In the genomic region with DNA sequence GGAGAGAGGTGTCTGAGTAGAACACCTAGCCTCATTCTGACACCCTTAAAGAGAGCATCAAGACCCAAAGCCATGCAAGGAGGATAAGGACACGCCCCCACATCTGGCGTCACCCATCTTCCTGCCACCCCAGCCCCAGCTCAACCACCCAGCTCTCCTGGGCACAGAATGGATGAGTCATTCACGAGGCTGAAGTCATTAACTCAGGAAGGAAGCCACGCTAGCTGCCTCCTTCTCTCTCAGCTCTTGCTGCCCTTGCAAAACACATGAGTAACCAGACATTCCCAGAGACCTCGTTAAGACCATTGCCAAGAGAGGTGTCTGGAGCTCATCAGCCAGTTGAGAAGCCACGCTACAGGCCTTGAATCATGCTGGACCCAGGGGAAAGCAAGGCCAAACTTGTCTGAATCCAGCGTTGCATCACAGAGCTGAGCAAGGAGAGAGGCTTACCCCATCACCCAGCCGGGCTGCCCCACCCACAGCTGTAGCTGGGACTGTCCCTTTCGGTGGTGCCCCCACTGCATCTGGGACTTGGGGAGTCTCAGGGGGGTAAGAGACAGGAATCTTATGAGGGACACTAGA, we compare ENCODE assay signal across 8 mouse cellular contexts. TPM values are rescaled to one million over a fixed set of nuclear protein-coding genes. Genes with fewer than 3 reads are reported as not detected.
DNase-seq lines count a peak whose midpoint lies in the region; ATAC-seq lines count a peak whose summit lies in the region.
"Had no signal": no experiment of that assay in that cellular context is flagged by ENCODE, and none has a peak within 500 bp of the region (broad histone marks: within the 10 kb centered on the region; RNA-seq: fewer than 3 reads in every experiment).

No protein-coding gene starts in this region.

- peaks cover 31% of the 10 kb centered on the region for H3K4me1 ChIP-seq in hindbrain, embryonic 12.5 days

- H3K4me2 ChIP-seq in hindbrain, embryonic 12.5 days (replicated peaks), result no peak overlapping the region
- H3K4me2 ChIP-seq: neural tube, embryonic 13.5 days had no signal

- peak; percentile 79 for ATAC-seq in neutrophil, adult 5-6 weeks (ENCODE audit: extremely low read depth, insufficient number of reproducible peaks, low FRiP score, poor library complexity, severe bottlenecking)
- no peak for ATAC-seq in hindbrain, embryonic 12.5 days (ENCODE audit: low FRiP score)

- WGBS in hindbrain, embryonic 12.5 days, result 76% methylated on average over 9 of the region's 9 CpGs

- DNase-seq in ovary, adult 18-20 months (ENCODE audit: low spot score), result peak; percentile 35
- DNase-seq in ovary, postnatal 10 days (ENCODE audit: low spot score), result no peak
- DNase-seq in adrenal gland, postnatal 10 days, result peak; percentile 69
- DNase-seq in induced T-regulatory cell, adult 2 months (ENCODE audit: low read depth), result peak; percentile 73
- DNase-seq in cerebellum, adult 8-10 months, result no peak

- H3K9me3 ChIP-seq in hindbrain, embryonic 12.5 days (replicated peaks), result no peaks in the 10 kb centered on the region
- H3K9me3 ChIP-seq: neural tube, embryonic 13.5 days had no signal

- peaks cover 45% of the 10 kb centered on the region for H3K27me3 ChIP-seq in hindbrain, embryonic 12.5 days

- H3K9ac ChIP-seq in hindbrain, embryonic 12.5 days, result no peak overlapping the region
- H3K9ac ChIP-seq: neural tube, embryonic 13.5 days had no signal

- no peaks in the 10 kb centered on the region for H3K36me3 ChIP-seq in hindbrain, embryonic 12.5 days
- H3K36me3 ChIP-seq: neural tube, embryonic 13.5 days had no signal

- no peak overlapping the region for H3K27ac ChIP-seq in hindbrain, embryonic 12.5 days
- H3K27ac ChIP-seq: neural tube, embryonic 13.5 days had no signal

- H3K4me3 ChIP-seq in hindbrain, embryonic 12.5 days, result no peak overlapping the region
- H3K4me3 ChIP-seq: neural tube, embryonic 13.5 days had no signal

RNA-seq across cellular contexts. Expression of a gene that starts 39.4 kb away (rescaled TPM):
- 10 to 100 TPM; 28.7 to 35.5 TPM for total RNA-seq in adrenal gland, postnatal 10 days (2021)
- 11.2 and 19.8 TPM in 2 replicates for total RNA-seq in neutrophil, adult 5-6 weeks (2017)
- polyA plus RNA-seq in hindbrain, embryonic 12.5 days (2016; fragmentation: Nextera tagmentation; extraction: Ambion mirVana), result 39.5 and 40.3 TPM in 2 replicates

Comparison
In these comparisons a context has a peak if more than half of its experiments do, and no peak if none do; other contexts are left out.
1. DNase-seq: peak in ovary, adult 18-20 months (single experiment), adrenal gland, postnatal 10 days (single experiment) and induced T-regulatory cell, adult 2 months (single experiment); none in ovary, postnatal 10 days (single experiment) and cerebellum, adult 8-10 months (single experiment).